Mouse (Mus musculus): ENCODE results near the gene Nrxn2. TPM values are rescaled to one million over a fixed set of nuclear protein-coding genes. Genes with fewer than 3 reads are reported as not detected.

Nrxn2 gene
- polyA plus RNA-seq, 1 experiment, result 0.39 TPM

DNA sequence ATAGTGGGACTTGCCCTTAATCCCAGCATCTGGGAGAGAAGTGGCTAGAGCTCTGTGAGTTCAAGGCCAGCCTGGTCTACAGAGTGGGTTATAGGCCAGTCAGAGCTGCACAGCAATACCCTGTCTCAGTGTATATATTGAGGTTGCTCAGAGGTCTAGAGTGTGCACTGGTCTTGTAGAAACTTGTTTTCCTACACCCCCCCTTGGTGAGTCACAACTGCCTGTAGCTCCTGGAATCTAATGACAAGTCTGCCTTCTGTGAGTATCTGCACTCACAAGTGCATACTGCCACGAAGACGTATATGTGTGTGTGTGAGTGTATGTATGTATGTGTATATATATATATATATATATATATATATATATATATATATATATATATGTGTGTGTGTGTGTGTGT, 60.0 kb downstream of the Nrxn2 start:
- H3K4me1 ChIP-seq (ENCODE audit: control insufficient read depth, insufficient read depth, low read length), result no peaks in the 10 kb centered on the region; the same call in 1 of the 2 replicates
- no peak overlapping the region for H3K4me3 ChIP-seq (ENCODE audit: insufficient read depth, low read length)
- no peak overlapping the region for H3K27ac ChIP-seq (ENCODE audit: insufficient read depth, low read length)
- TF ChIP-seq CTCF (IDR thresholded peaks at IDR 0.05; ENCODE audit: borderline replicate concordance, insufficient read depth, low read length) (no peak), POLR2A (IDR thresholded peaks at IDR 0.05; ENCODE audit: low read depth, low read length) (no peak)

DNA sequence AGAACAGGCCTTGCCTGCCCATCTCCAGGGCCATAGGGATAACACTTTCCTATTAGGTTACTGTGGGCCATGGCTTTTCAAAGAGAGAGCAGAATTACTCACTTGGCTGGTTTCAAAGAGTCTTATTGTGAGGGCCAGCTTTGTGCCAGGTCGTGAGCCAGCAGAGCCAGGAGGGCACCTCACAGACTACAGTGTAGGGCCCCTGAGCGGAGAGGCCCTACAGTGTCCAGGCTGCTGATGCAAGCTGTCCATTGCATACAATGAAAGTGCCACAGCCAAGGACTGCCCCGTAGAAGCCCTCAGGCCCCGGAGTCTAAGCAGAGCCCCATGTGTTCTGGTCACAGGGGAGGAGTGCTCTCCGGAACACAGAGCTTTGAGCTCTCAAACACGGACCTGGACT, 64.4 kb downstream of the Nrxn2 start:
- no peaks in the 10 kb centered on the region; the same call in 1 of the 2 replicates for H3K4me1 ChIP-seq (ENCODE audit: control insufficient read depth, insufficient read depth, low read length)
- no peak for TF ChIP-seq POLR2A (IDR thresholded peaks at IDR 0.05; ENCODE audit: low read depth, low read length)
- TF ChIP-seq CTCF (IDR thresholded peaks at IDR 0.05; ENCODE audit: borderline replicate concordance, insufficient read depth, low read length), result no peak
- no peak overlapping the region for H3K27ac ChIP-seq (ENCODE audit: insufficient read depth, low read length)
- no peak overlapping the region for H3K4me3 ChIP-seq (ENCODE audit: insufficient read depth, low read length)

DNA sequence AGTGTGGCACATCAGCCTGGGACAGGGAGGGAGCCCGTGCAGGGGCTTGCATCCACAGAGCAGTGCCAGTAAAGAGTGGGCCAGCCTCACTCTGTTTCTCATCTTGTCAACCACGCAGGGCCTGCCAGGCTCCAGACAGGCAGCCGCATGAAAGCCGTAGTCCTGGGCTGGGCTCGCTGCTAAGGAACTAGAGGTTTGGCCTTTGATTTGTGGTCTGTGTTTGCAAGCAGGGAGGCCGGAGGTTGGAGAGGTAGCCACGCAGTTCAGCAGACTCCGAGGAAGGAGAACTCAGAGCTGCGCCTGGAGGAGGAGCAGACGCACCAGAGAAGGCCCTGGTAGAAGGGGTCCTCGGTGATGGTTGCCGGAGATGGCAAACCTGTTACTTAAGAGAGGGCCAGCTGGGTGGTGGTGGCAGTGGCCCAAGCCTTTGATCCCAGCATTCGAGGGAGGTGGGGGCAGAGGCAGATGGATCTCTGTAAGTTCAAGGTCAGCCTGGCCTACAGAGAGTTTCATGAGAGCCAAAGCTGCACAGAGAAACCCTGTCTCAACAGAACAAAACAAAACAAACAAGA, 66.6 kb downstream of the Nrxn2 start:
- no peak overlapping the region for H3K4me3 ChIP-seq (ENCODE audit: insufficient read depth, low read length)
- H3K4me1 ChIP-seq (ENCODE audit: control insufficient read depth, insufficient read depth, low read length), result no peaks in the 10 kb centered on the region
- no peak for TF ChIP-seq POLR2A (IDR thresholded peaks at IDR 0.05; ENCODE audit: low read depth, low read length)
- TF ChIP-seq CTCF (IDR thresholded peaks at IDR 0.05; ENCODE audit: borderline replicate concordance, insufficient read depth, low read length), result no peak
- no peak overlapping the region for H3K27ac ChIP-seq (ENCODE audit: insufficient read depth, low read length)

DNA sequence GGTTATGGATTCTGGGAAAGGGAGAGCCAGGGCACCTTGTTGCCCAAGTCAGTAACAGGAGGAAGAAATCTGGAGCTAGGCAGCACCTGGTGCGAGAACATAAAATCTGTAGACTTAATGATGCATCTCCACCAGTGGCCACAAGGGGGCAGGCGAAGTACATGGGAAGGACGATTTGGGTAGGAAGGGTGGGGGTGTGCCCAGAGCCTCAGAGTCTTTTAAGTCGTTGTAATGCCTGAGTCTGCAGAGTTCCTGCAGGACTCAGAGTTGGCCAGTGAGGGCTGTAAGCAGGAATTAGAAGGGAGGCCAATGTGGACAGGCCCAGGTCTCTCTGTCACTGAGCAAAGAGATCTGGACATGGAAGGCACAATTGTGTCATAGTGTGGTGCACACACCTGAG, 70.5 kb downstream of the Nrxn2 start:
- no peak overlapping the region for H3K4me3 ChIP-seq (ENCODE audit: insufficient read depth, low read length)
- no peaks in the 10 kb centered on the region for H3K4me1 ChIP-seq (ENCODE audit: control insufficient read depth, insufficient read depth, low read length)
- no peak overlapping the region for H3K27ac ChIP-seq (ENCODE audit: insufficient read depth, low read length)
- TF ChIP-seq POLR2A (IDR thresholded peaks at IDR 0.05; ENCODE audit: low read depth, low read length) (no peak), CTCF (IDR thresholded peaks at IDR 0.05; ENCODE audit: borderline replicate concordance, insufficient read depth, low read length) (peak; percentile 95)

DNA sequence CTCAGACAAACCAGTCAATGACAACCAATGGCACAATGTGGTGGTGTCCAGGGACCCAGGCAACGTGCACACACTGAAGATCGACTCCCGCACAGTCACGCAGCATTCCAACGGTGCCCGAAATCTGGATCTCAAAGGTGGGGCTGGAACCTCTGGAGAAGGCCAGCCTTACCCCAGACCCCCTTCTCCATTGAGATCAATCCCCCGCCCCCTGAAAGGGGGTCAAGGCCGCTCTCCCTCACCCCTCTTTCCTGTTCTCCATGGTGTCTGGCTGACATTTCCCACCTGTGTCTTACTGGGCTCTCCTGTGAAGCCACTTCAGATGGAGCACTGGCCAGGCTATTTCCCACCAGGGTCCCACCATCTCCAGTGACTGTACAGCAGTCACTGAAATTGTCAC, 73.0 kb downstream of the Nrxn2 start:
- Histone ChIP-seq H3K4me3 (ENCODE audit: insufficient read depth, low read length) (no peak overlapping the region), H3K27ac (ENCODE audit: insufficient read depth, low read length) (no peak overlapping the region), H3K4me1 (ENCODE audit: control insufficient read depth, insufficient read depth, low read length) (no peaks in the 10 kb centered on the region)
- TF ChIP-seq CTCF (IDR thresholded peaks at IDR 0.05; ENCODE audit: borderline replicate concordance, insufficient read depth, low read length), result no peak
- no peak for TF ChIP-seq POLR2A (IDR thresholded peaks at IDR 0.05; ENCODE audit: low read depth, low read length)

DNA sequence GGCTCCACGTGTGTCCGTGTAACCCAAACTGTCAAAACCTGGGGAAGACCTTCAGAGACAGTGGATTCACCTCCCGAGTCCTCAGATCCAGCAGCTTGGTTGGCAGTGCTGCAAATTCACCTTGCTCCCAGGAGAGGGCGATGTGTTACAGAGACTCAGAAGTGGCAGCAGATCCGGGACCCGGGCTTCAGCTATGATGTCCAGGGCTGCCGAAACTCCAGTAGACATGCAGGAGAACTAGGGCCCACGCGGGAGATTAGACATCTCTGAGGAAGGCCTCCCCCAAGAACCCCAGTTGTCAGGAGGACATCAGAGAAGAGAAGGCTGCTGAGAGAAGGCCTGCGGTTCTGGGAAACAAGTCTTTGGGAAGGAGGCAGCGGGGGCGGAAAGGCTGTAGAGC, 73.6 kb downstream of the Nrxn2 start:
- Histone ChIP-seq H3K4me1 (ENCODE audit: control insufficient read depth, insufficient read depth, low read length) (no peaks in the 10 kb centered on the region), H3K27ac (ENCODE audit: insufficient read depth, low read length) (no peak overlapping the region), H3K4me3 (ENCODE audit: insufficient read depth, low read length) (no peak overlapping the region)
- TF ChIP-seq CTCF (IDR thresholded peaks at IDR 0.05; ENCODE audit: borderline replicate concordance, insufficient read depth, low read length), result peak; percentile 78; the same call in 1 of the 2 replicates
- no peak for TF ChIP-seq POLR2A (IDR thresholded peaks at IDR 0.05; ENCODE audit: low read depth, low read length)

DNA sequence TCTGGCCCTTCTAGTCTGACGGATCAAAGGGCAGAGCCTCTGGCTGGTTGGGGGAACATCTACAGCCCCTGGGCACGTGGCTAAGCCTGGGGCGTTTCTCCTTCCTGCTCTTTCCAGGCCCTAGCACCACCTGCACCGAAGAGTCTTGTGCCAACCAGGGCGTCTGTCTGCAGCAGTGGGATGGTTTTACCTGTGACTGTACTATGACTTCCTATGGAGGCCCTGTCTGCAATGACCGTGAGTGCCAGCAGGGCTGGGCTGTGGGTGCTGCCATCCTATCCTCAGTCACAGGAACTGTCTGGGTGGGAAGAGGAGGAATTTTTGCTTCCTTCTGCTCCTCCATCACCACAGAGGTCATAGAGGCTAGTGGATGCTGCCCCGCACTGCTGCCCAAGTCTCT, 74.7 kb downstream of the Nrxn2 start:
- no peak overlapping the region for H3K27ac ChIP-seq (ENCODE audit: insufficient read depth, low read length)
- no peak for TF ChIP-seq POLR2A (IDR thresholded peaks at IDR 0.05; ENCODE audit: low read depth, low read length)
- no peak for TF ChIP-seq CTCF (IDR thresholded peaks at IDR 0.05; ENCODE audit: borderline replicate concordance, insufficient read depth, low read length)
- no peak overlapping the region for H3K4me3 ChIP-seq (ENCODE audit: insufficient read depth, low read length)
- no peaks in the 10 kb centered on the region for H3K4me1 ChIP-seq (ENCODE audit: control insufficient read depth, insufficient read depth, low read length)

DNA sequence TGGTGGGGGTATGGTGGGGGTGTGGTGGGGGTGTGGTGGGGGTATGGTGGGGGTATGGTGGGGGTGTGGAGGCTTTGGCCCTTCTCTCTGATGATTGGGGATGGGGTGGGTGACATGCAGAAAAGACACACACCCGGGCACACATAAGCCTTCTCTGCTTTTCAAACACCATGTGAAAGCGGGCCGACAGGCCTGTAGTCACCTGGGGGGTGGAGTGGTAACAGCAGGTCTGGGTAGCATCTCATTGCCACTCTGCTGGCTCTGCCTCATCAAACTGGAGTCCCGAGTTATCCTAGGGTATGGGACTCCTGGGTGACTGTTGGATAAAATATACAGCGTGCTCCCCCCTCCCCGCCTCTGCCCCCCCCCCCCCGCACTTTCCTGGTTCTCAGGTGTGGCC, 75.5 kb downstream of the Nrxn2 start:
- Histone ChIP-seq H3K4me3 (ENCODE audit: insufficient read depth, low read length) (no peak overlapping the region), H3K4me1 (ENCODE audit: control insufficient read depth, insufficient read depth, low read length) (no peaks in the 10 kb centered on the region), H3K27ac (ENCODE audit: insufficient read depth, low read length) (no peak overlapping the region)
- TF ChIP-seq POLR2A (IDR thresholded peaks at IDR 0.05; ENCODE audit: low read depth, low read length) (no peak), CTCF (IDR thresholded peaks at IDR 0.05; ENCODE audit: borderline replicate concordance, insufficient read depth, low read length) (no peak)

DNA sequence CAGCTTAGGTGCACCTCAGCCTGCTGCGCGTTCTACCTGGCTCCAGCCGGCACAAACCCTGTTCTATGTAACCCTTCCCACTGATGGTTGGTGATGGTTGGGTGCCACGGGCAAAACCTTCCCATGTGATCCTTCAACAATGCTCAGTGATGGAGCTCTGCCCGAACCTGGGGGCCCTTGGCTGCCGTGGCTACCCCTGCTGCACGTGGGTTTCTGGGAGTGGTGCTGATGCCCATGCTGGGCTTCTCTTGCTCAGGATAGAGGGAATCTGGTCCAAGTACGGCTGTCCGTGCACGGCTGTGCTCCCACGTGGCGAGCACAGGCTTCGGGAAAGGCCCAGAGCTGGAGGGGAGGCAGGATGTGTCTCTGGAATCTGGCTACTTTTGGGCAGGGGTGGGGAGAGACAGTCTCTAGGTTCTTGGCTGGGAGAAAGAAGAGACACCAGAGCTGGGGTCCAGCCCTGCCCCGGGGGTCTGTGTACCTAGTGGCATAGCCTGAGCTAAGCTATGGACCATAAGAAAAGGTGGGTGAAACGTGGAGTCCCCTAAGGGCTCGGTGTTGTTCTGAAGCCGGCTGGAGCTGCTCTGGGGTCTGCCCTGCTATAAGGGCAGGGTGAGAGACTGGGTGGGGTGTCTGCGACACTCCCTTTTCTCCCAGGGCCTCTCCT, 76.1 kb downstream of the Nrxn2 start:
- no peaks in the 10 kb centered on the region for H3K4me1 ChIP-seq (ENCODE audit: control insufficient read depth, insufficient read depth, low read length)
- no peak overlapping the region for H3K4me3 ChIP-seq (ENCODE audit: insufficient read depth, low read length)
- TF ChIP-seq CTCF (IDR thresholded peaks at IDR 0.05; ENCODE audit: borderline replicate concordance, insufficient read depth, low read length) (no peak), POLR2A (IDR thresholded peaks at IDR 0.05; ENCODE audit: low read depth, low read length) (no peak)
- H3K27ac ChIP-seq (ENCODE audit: insufficient read depth, low read length), result no peak overlapping the region

DNA sequence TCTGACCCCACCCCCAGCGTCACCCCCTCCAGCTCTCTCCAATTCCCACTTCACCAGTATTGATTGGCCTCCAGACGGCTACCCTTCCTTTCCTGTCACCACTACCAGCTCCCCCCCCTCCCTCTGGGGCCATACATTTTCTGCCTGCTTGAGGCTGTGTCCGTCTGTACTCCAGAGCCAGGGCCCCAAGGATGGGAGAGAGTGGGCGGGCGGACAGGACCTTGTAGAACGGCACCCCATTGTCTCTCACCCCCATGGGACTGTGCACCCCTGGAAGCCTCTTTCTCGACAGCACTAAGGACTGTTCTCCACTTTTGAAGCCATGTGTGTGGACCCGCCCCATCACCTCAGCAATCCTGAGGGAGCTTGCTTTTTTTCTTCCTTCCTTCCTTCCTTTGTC, 77.2 kb downstream of the Nrxn2 start:
- no peak overlapping the region for H3K27ac ChIP-seq (ENCODE audit: insufficient read depth, low read length)
- no peak overlapping the region for H3K4me3 ChIP-seq (ENCODE audit: insufficient read depth, low read length)
- no peaks in the 10 kb centered on the region for H3K4me1 ChIP-seq (ENCODE audit: control insufficient read depth, insufficient read depth, low read length)
- TF ChIP-seq CTCF (IDR thresholded peaks at IDR 0.05; ENCODE audit: borderline replicate concordance, insufficient read depth, low read length) (no peak), POLR2A (IDR thresholded peaks at IDR 0.05; ENCODE audit: low read depth, low read length) (no peak)

All from embryonic fibroblast, embryonic 13.5 days (primary cell).